Mouse (Mus musculus) urinary bladder, postnatal 36 days (tissue): Measurements from ENCODE around the gene Polr3gl.
A peak's percentile ranks its signal among the peaks of the same experiment; 100 is the strongest.

Source experiments
- DNase-seq, 2 experiments: peaks; one replicate each; pipeline ENCODE4 v3.0.0; 2022; ENCODE audit warnings: low spot score in 2 of 2, mixed read lengths in 1 of 2

Polr3gl gene

DNA sequence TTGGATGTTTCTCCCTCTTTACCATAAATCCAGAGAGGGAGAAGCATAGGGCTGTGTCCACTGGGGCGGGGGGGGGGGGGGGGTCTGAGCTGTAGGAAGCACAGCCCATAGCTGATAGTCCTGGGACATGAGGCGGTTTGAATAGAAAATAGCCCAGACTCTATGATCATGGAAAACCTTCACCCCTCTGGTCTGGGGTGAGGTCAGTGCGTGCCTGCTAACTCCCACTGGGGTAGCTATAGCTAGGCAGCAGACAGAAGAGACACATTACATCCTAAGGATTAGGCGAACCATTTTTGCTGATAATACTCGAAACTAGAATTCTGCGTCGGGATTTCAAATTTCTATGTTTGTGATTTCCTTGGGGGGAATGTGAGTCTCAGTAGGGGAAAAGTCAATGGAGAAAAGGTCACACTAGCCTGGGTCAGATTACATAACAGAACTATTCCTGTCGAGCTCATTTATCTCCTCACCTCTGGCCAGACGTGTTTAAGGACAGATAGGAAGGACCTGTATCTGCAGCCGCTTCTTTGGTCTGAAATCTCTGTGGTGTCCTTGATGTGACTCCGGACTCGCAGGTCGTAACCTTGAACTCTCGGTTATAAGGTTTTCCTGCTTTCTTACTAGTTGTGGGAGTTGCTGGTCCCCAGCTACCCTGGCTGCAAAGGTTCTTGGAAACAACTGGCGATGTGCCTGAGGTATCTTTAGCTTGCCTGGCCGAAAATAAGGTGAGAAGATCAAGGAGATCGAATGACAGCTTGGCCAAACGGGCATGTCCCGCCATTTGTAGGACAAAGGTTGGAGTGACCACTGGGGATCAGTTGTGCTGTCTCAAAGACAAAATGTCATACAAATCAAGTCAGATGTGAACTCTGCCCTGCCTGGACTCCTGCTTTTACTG lies 20.1 kb downstream of the Polr3gl start:
- DNase-seq, result no peak

DNA sequence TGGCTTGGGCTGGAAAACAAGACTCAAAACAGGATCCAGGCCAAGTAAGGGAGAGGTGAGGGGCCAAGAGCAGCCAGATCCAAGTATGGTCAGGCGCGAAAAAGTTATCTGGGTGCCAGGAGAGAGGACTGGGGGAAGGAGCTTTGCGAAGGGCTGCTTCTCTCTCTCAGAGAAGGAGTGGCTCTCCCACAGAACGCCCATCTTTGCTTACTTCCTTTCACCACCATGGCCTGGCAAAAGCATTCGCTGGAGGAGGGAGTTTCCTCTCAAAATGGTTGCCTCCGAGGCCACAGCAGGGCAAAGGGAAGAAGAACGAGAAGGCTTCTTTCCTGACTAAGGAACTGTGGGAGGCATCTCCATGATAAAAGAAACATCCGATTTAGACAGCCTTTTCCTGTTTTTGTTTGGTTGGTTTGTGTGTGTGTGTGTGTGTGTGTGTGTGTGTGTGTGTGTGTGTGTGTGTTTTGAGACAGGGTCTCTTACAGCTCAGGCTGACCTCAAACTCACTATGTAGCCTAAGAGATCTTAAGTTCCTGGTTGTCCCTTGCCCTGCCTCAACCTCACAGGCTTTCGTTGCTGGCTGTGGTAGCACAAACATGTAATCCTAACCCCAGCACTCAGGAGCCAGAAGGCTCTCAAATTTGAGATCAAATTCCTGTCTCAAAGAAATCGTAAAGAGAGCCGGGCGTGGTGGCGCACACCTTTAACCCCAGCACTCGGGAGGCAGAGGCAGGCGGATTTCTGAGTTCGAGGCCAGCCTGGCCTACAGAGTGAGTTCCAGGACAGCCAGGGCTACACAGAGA lies 21.9 kb downstream of the Polr3gl start:
- DNase-seq, result no peak

DNA sequence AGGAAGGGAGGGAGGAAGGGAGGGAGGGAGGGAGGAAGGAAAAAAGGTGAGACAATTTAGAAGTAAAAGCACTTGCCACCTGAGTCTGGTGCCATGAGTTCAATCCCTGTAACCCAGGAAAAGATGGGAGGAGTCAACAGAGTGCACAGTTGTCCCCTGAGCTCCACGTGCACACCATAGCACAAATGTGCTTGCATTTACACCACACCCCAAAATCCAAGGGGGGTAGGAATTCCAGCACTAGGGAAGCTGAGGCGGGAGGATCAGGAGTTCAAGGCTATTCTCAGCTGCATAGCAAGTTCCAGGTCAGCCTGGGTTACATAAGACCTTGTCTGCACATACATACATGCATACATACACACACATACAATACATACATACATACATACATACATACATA lies 22.6 kb downstream of the Polr3gl start:
- DNase-seq, result no peak

DNA sequence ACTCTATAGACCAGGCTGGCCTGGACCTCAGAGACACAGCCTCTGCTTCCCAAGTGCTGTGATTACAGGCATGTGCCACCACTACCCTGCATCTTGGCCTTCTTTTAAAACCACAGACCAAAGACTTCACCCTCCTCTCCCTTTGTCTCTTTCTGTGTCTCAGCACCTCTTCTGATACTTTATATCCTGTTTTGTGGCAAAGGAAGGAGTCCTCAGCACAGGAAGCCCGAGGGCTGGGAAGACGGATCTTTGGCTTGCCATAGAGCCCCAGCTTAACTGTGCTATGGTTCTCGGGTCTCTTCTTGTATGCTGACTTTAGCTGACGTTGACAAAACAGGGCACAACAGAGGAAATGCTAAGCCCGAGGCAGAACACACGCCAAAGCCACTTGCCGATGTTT lies 23.3 kb downstream of the Polr3gl start:
- no peak for DNase-seq

DNA sequence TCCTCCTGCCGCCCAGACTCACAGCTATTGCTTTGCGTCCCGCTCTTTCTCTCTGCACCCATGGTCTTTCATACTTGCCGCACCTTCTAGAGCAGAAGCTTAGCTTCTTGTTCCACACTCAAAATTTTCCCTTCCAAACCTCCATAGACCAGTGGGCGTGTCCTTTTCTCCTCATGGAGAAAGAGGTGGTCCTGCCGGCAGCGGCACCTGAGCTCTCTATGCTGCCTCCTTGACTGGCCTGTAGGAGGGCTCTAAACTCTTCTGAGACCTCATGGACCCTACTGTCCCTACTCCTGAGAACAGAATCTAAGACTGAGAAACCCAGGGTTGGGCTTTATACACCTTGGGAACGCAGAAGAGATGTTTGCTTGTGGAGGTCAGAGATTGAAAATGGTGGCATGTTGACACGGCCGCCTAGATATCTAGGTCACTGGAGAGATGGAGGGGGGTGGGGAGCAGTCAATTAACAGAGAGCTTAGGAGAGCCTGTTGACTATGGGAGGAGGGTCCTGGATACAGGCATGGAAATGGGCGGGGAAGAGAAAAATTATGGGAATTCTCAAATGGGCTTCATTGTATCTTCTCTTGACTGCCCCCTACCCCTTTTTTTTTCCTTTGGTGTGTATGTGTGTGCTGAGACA lies 23.9 kb downstream of the Polr3gl start:
- no peak for DNase-seq

DNA sequence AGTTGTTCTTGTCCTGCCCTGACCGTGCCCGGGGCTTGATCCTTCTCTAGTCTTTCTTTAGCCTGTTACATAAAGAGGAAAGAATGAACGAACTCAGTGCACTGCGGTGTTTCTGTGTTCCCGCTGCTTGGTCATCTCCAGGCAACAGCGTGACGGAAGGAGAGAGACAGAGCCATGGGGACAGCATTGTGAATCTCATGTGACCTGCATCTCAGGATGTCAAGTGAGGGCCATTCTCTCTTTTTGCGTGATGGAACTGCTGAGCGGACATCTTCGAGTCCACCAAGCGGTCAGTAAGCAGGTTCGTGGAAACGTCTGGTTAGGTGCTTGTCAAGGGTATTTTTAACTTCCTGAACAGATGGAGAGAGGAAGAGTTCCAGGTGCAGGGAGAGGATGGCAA lies 24.5 kb downstream of the Polr3gl start:
- no peak for DNase-seq

DNA sequence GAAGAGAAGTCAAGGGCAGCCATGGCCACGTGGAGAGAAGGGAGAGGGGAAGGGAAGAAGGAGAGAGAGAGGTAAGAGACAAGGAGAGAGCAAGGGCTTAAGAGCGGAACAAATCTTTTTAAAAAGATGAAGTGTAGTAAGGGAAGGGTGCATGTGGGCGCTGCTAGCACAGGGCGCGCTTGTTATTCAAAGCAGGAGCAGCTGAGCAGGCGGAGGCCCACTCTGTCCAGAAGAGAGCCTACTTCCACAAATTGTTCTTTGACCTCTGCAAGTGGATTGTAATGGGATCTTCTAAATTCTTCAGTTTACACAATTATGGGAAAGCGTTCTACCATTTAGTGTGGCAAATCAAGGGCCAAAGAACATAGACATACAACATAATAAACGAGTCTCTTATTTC lies 25.4 kb downstream of the Polr3gl start:
- no peak for DNase-seq

DNA sequence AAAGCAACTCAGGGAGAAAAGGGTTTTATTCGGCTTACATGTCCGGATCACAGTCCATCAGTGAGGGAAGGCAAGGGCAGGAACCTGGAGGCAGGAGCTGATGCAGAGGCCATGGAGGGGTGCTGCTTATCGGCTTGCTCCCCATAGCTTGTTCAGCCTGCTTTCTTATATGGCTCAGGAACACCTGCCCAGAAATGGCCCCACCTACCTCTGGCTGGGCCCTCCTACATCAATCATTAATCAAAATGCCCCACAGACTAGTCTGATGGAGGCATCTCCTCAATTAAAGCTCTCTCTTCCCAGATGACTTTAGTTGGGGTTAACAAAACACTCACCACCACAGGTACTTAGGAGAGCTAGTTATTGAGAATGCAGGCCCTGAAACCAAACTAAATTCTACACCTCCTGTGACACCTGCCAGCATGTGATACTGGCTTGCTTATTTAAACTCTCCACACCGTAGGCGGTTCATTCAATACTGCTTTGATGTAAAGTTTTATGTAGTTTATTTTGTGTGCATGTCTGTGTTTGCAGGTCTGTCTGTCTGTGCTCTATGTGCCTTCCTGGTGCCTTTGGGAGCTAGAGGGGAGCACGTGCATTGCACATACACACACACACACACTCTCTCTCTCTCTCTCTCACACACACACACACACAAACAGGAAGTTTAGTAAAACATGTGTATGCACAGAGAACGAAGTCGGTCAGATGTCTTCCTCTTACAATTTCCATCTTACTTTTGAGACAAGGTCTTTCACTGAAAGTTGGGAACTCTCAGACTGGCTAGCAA lies 27.1 kb downstream of the Polr3gl start:
- DNase-seq, result no peak

DNA sequence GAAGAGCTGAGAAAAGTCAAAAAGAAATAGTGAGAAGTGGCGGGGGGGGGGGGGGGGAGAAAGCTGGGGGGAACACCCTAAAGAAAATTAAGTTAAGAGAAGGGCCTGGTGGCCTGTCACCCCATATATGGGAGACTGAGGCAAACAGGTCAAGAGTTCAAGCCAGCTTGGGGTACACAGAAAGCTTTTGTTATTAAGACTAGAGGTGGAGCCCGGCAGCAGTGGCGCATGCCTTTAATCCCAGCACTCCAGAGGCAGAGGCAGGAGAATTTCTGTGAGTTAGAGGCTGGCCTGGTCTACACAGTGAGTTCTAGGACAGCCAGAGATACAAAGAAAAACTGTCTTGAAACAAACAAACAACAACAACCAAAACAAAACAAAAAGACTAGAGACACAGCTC lies 28.9 kb downstream of the Polr3gl start:
- no peak for DNase-seq

DNA sequence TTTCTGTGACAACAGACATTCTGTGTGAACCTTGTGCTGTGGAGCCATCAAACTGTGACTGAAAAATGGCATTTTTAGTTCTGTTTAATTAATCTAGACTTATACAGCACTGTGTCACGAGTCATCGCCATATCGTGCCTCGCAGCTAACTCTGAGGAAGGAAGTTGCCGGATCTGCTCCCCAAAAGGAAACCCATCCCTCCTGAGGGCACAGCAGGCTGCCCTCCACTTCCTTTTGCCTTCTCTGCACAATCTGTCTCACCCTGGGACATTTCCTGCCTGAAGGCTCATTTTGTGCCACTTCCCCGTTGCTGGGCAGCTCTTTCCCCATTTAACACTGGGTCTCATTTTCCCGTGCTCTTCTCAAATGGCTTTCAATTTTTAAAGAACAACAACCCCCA lies 29.3 kb downstream of the Polr3gl start:
- no peak for DNase-seq

DNA sequence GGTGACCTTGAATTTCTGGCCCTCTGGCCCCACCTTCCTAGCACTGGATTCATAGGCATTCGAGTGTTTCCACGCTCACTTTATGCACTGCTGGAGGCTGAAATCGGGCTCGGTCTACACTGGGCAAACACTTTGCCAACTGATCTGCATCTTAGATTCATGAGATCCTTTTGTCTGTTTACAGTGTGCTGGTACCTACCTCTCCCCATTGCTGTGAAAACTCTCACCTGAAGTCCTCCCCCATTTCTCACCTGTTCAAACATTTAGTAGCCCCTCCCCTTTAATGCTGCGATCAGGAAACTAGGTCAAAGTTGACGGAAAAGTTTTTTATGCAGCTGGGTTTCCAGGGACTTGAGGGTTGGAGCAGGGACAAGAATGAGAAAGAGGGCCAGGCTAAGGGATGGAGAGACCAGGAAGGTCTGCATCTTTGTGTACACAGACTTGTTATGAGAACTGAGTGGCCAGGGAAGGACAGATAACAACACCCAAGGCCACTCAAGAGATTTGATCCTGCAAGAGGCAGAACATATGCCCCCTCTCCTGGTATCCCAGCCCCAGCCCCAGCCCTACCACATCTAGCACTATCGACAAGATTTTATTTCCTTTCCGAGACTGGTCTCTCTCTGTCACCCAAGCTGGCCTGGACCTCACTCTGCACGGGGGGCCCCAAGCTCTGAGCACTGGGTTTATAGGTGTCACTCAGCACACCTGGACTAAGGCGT lies 29.9 kb downstream of the Polr3gl start:
- DNase-seq, result no peak

DNA sequence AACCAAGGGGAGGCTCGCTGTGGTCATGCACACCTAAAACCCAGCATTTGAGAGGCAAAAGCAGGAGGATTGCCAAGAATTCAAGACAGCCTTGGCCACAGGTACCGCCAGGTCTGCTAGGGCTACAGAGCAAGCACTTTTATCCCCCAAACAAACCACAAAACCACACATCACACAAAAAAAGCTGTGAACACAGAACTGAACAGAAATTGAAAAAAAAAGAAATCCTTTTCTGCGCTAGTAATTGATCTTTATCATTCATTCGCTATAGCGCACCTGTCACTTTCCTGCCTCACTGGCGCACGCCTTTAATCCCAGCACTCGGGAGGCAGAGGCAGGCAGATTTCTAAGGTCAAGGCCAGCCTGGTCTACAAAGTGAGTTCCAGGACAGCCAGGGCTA lies 30.7 kb downstream of the Polr3gl start:
- DNase-seq, result no peak

DNA sequence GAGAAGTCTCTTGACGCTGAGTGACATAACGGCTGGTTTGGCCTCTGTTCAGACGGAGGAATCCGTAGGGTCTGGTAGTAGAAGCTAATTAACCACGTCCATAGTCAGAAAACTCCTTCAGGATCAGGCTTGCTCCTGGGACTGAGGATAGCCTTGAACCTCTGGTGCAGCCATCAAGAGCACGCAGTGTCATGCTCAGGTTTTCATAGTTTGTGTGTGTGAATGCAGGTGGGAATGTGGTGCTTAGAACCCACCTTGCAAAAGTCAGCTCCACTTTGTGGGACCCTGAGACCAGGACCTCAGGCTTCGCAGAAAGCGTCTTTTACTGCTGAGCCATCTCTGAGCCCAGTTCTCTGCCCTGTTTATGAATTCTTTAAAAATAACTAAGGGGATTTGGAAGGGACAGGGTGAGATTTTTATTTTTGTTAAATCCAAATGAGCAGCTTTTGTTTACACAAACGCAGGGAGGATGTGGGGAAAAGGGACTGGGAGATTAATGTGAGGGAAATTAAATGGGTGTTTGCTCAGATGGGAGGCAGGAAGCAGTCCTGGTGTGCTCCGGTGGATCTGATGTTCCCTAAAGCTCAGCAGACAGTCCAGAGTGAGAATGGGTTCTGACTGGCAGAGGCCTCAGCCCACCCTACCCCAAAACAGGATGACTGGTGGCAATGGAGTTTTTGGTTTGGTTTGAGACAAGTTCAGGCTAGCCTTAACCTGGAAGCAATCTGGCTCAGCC lies 31.9 kb downstream of the Polr3gl start:
- peak in 1 of 2 experiments; percentile 70 for DNase-seq

DNA sequence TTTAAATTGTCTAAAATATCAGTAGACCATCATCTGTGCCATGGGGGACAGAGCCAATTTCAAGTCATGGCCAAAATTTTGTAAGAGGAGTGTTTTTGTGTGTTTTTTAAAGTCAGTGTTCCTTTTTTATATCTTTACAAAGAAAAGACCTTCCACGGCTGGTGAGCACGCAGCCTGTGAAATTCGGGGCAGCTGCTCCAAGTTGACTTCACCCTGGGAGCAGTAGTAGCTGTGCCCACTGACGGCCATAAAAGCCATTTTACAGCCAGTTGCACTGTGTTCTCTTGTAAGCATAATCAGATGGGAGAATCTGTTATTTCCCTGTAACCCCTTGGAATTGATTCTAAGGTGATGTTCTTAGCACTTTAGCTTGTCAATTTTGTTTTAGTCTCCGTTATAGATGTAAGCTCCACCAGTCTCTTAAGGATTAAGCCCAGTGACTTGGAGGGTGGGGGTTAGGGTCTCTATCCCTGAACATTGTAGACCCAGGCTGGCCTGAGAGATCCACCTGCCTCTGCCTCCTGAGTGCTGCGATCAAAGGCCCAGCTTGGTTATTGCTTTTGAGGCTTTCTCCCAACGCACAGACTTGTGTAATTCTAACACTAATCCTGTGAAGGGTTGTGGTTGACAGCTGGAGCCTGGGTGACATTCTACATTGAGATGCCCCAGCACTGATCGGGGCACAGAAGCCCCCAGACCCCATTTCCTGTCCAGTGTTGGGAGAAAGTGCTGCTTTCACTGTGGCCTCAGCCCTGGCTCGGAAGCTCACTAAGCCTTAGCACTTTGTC lies 32.9 kb downstream of the Polr3gl start:
- no peak for DNase-seq

DNA sequence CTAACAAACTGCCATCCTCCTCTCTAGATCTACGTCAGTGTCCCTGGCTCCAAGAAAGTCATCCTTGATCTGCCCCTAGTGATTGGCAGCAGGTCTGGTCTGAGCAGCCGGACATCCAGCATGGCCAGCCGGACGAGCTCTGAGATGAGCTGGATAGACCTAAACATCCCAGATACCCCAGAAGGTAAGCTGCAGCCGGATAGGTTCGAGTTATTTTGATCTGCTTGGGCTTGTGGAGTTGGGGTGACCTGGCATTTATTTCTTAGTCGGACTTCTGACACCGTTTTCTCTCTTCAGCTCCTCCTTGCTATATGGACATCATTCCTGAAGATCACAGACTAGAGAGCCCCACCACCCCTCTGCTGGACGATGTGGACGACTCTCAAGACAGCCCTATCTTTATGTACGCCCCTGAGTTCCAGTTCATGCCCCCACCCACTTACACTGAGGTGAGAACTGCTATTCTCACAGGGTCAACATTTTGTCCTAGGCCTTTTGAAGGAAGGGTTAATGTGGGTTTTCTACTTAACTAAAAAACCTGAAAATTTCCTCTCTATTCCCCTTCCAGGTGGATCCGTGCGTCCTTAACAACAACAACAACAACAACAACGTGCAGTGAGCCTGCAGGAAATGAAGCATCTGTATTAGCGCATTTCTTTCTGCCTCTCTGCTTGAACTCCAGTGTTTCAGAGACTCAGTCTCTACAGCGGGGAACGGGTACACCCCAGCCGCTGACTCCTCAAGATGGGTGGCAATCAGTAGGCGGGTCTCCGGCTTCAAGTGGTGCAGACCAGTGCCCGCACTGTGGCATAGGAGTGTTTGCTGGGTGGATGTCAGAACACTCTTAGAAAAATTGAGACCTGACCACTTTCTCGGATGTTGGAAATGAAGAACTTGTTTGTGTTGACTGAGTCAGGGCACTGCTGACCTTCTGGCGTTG lies 33.8 kb downstream of the Polr3gl start:
- DNase-seq, result no peak

DNA sequence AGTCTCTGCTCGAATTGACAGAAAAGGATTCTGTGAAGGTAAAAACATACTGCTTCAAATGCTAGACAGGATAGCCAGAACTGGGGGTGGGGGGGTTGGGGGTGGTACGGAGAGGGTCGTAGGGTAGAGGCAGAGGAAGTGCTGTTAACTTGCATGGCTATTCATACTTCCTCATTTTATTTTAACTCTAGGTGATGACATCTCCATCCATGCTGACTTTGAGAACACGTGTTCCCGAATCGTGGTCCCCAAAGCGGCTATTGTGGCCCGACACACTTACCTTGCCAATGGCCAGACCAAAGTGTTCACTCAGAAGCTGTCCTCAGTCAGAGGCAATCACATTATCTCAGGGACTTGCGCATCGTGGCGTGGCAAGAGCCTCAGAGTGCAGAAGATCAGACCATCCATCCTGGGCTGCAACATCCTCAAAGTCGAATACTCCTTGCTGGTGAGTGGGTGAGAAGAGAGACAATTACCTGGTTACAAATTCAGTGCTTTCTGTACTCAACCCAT lies 34.5 kb downstream of the Polr3gl start:
- DNase-seq, result no peak

DNA sequence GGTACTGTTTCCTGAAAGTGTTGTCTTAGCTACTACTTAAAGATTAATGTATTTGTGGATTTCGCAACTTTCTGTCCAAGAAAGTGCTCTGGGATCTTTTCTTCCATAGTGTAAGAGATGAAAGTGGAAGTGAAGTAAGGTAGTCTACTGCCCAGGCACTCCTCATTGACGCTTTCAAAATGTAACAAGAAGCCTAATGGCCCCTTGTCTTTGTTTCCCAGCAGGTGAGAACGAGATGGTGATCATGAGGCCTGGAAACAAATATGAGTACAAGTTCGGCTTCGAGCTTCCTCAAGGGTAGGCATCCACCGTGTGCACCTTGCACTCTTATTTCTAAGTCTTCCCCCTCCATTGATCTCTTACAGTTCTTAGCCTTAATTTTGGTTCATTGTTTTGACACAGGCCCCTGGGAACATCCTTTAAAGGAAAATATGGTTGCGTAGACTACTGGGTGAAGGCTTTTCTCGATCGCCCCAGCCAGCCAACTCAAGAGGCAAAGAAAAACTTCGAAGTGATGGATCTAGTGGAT lies 35.2 kb downstream of the Polr3gl start:
- no peak for DNase-seq

DNA sequence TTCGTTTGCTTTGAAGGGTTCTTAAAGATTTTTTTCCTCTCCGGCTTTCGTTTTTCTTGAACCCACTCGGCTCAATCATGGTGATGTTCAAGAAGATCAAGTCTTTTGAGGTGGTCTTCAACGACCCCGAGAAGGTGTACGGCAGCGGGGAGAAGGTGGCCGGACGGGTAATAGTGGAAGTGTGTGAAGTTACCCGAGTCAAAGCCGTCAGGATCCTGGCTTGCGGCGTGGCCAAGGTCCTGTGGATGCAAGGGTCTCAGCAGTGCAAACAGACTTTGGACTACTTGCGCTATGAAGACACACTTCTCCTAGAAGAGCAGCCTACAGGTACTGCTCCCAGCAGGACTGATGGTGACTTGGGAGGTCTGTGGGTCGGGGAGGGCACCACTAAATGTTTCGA lies 35.8 kb downstream of the Polr3gl start:
- DNase-seq, result no peak
